Mouse (Mus musculus) lung, postnatal 0 days (tissue): ENCODE measurements around the gene Tspan7.
A peak's percentile ranks its signal among the peaks of the same experiment; 100 is the strongest.

Experiments used
- CTCF ChIP-seq: IDR thresholded peaks from 2 replicates; pipeline ENCODE4 v1.5.1; 2016; ENCODE audit warnings: antibody characterized with exemption, mild to moderate bottlenecking
- EP300 ChIP-seq: IDR thresholded peaks from 2 replicates; pipeline ENCODE4 v1.6.1; 2016; ENCODE audit warnings: antibody characterized with exemption, mild to moderate bottlenecking, control low read depth

- TF ChIP-seq CTCF (peak; percentile 53), EP300 (no peak)
Measured at GRCm38 (mm10) chrX:10592244-10592643, 107.3 kb downstream of the Tspan7 start.
